Mouse (Mus musculus) hematopoietic multipotent progenitor cell, adult 10-12 weeks (in vitro differentiated cells): ENCODE data around the gene Tmem30a. TPM values are rescaled to one million over a fixed set of nuclear protein-coding genes. Genes with fewer than 3 reads are reported as not detected.

Source experiments
- polyA plus RNA-seq: library from polyadenylated mRNA; stranded (reverse); fragments of >175 nt; gene quantifications from 2 replicates; pipeline ENCODE4 v1.2.3, GENCODE M21; 2012; ENCODE audit warnings: low replicate concordance

Gene Tmem30a
- 243 and 505 TPM in 2 replicates for polyA plus RNA-seq

DNA sequence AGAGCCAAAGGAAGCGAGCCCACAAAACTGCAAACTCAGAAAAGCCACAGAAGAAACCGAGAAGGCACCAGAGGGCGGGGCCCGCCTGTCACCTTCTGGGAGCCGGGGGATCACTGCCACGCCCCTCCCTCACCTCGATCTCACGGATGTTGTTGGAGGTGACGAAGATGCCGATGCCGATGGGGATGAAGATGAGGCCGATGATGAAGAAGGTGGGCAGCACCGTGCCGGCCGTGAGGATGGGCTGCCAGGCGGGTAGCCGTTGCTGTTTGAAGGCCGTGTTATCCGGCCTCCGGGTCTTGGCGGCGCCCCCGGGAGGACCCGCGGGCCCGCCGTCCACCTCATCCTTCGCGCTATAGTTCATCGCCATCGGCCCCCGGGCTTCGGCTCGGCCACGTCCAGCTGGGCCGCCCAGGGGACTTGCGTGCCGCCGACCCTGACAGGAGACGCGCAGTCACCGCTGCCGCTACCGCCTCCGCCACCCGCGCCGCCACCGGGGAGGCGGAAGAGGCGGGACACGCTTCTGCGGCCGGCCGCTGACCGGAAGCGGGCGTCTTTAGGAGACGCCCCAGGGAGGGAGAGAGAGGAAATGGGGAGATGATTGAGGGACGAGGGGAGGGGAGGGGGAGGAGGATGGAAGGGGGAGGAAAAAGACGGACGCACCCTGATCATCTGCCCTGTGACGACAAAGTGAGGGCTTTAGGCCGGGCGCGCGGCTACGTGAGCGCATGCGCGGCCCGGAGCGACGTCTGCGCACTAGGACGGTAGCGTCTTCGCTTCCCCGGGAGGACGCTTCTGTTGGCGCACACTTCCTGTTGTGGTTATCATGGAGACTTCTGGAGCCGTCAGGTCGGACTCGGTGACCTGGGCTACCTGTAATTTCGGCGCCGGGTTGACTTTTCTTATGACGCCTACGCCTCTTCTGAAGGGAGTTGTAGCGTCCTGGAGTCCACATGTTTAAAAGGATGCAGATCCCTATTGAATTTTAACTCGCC is at the start of gene Tmem30a:
Gene Tmem30a, minus strand, starts transcription at position 667 of the 995 bp plus-strand sequence.

DNA sequence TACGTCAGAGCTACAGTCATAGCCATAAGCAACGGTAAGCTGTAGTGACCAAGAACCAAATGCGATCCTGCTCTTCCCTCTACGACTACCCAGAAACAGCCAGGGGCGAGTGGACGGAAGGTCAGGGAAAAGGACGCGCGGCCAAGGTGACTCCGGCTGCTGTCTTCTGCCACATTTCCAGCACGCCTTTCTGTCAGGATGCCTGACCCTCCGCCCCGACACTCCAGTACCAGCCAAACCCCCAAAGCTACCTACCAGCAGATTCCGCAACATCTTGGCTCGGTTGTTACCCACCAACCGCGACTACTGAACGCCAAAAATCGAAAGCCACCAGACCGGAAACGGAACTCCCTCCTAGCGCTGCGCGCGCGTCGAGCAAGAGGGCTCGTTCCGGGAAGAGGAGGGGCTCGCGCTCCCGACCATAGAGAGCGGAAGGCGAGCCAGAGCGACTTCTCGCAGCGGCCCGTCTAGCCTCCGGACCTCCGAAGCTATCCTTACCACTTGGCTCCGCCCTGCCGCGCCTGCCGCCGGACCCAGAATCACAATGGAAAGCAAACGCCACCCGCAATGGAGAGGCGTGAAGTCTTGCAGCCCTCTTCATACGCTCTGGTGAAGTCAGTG is 33.8 kb downstream of the Tmem30a start, which contains the start of gene Cox7a2:
Gene Cox7a2, minus strand, starts transcription at position 494 of the 621 bp plus-strand sequence.

Other genes starting within 250 kb of the Tmem30a start
- not detected in 2 replicates for gene Col12a1, start 74.7 kb downstream of the Tmem30a start, polyA plus RNA-seq
- 8.5 and 18.7 TPM in 2 replicates for gene Cox7a2, start 33.6 kb downstream of the Tmem30a start, polyA plus RNA-seq
- 0.17 and 0.18 TPM in 2 replicates for gene Filip1, start 219.3 kb upstream of the Tmem30a start, polyA plus RNA-seq